Mouse (Mus musculus): ENCODE results near the gene Chek2. TPM values are rescaled to one million over a fixed set of nuclear protein-coding genes. Genes with fewer than 3 reads are reported as not detected.
"Not testable (repeated sequence)": the region's sequence is repeated elsewhere in the genome, so short reads cannot be mapped to it uniquely, and the experiment has no call there.

The Chek2 gene
- polyA plus RNA-seq, 1 experiment from 2014 or later = 47.5 TPM

- under 1% methylated on average over 80 of the region's 80 CpGs for WGBS
- Histone ChIP-seq H3K9me3 (no peaks in the 10 kb centered on the region), H3K27ac (peak within 1 kb of the TSS; percentile 92), H3K4me1 (peaks cover 34% of the 10 kb centered on the region), H3K4me3 (peak within 1 kb of the TSS; percentile 83), H3K27me3 (ENCODE audit: poor library complexity, severe bottlenecking) (no peaks in the 10 kb centered on the region), H3K36me3 (replicated peaks) (peaks cover 33% of the 10 kb centered on the region)
- peak; percentile 99 for DNase-seq (ENCODE audit: extremely low spot score, low spot score)
These were observed 30.0 kb upstream of the Chek2 start, which contains the start of gene Ulk1 for GRCm38 (mm10) chr5:110809667-110810325. Gene Ulk1, minus strand, starts transcription at chr5:110810097.

DNA sequence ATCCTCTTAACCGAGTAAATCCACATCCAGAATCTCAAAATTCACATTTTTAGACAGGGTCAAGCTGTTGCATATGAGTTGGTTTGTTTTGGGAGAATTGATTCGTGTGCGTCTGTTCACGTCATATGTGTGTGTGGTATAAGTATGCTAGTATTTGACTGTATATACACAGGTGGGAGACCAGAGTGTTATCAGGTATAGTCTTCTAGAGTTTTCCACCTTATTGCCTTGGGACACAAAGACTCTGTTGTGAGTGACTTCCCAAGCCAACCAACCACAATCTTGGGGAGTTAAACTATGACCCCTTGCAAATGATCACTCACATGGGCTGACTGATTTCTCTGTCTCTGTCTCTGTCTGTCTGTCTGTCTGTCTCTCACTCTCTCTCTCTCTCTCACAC is 15.4 kb upstream of the Chek2 start:
- Histone ChIP-seq H3K4me1 (no peaks in the 10 kb centered on the region), H3K36me3 (replicated peaks) (0 out of 2 replicates have a peak, but pooled peaks cover 3% of the 10 kb centered on the region), H3K27ac (no peak overlapping the region), H3K9me3 (no peaks in the 10 kb centered on the region), H3K27me3 (ENCODE audit: poor library complexity, severe bottlenecking) (no peaks in the 10 kb centered on the region), H3K4me3 (no peak overlapping the region)
- 91% methylated on average over 4 of the region's 4 CpGs for WGBS
- no peak for DNase-seq (ENCODE audit: extremely low spot score, low spot score)

- Histone ChIP-seq H3K27ac (no peak overlapping the region), H3K4me3 (no peak overlapping the region), H3K27me3 (ENCODE audit: poor library complexity, severe bottlenecking) (no peaks in the 10 kb centered on the region), H3K9me3 (no peaks in the 10 kb centered on the region), H3K36me3 (replicated peaks) (peaks cover 8% of the 10 kb centered on the region), H3K4me1 (no peaks in the 10 kb centered on the region)
- DNase-seq (ENCODE audit: extremely low spot score, low spot score) = no peak
- 91% methylated on average over 8 of the region's 8 CpGs for WGBS
These were observed 12.8 kb upstream of the Chek2 start for GRCm38 (mm10) chr5:110826781-110827495.

DNA sequence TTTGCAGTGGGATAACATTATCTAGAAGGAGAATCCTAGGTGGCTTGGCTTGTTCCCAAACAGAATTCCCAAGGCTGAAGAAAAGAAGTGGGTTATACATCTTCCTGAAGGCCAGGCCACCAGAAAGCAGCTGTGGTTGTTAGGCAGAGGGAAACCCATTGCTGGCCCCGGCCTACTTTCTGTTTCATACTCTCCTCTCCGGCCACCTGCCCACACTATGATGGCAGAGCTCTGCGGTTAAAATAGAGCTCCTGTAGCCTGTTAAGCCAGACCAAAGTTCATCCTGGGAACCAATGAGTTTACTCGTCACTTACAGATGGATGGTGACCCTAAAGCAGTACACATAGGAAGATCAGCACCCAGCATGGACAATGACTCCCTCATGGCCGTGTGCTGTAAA is 12.2 kb upstream of the Chek2 start:
- no peak overlapping the region for H3K4me3 ChIP-seq
- WGBS = 93% methylated on average over 5 of the region's 5 CpGs
- no peak for DNase-seq (ENCODE audit: extremely low spot score, low spot score)
- no peaks in the 10 kb centered on the region for H3K9me3 ChIP-seq
- H3K4me1 ChIP-seq = no peaks in the 10 kb centered on the region
- H3K36me3 ChIP-seq (replicated peaks) = peaks cover 8% of the 10 kb centered on the region
- H3K27ac ChIP-seq = no peak overlapping the region
- no peaks in the 10 kb centered on the region for H3K27me3 ChIP-seq (ENCODE audit: poor library complexity, severe bottlenecking)

- Histone ChIP-seq H3K9me3 (no peaks in the 10 kb centered on the region), H3K4me3 (no peak overlapping the region), H3K36me3 (replicated peaks) (peaks cover 13% of the 10 kb centered on the region), H3K27me3 (ENCODE audit: poor library complexity, severe bottlenecking) (no peaks in the 10 kb centered on the region), H3K27ac (no peak overlapping the region), H3K4me1 (no peaks in the 10 kb centered on the region)
- DNase-seq (ENCODE audit: extremely low spot score, low spot score) = no peak
- WGBS = 86% methylated on average over 5 of the region's 5 CpGs
These were observed 8.6 kb upstream of the Chek2 start for GRCm38 (mm10) chr5:110831036-110831720.

- WGBS = 41% methylated on average over 3 of the region's 3 CpGs
- peaks cover 11% of the 10 kb centered on the region for H3K36me3 ChIP-seq (replicated peaks)
- no peaks in the 10 kb centered on the region for H3K27me3 ChIP-seq (ENCODE audit: poor library complexity, severe bottlenecking)
- H3K27ac ChIP-seq = no peak overlapping the region
- peaks cover 19% of the 10 kb centered on the region for H3K4me1 ChIP-seq
- DNase-seq (ENCODE audit: extremely low spot score, low spot score) = peak; percentile 33
- no peak overlapping the region for H3K4me3 ChIP-seq
- no peaks in the 10 kb centered on the region for H3K9me3 ChIP-seq
These were observed 3.8 kb upstream of the Chek2 start for GRCm38 (mm10) chr5:110835959-110836358.

- H3K27me3 ChIP-seq (ENCODE audit: poor library complexity, severe bottlenecking); DNase-seq (ENCODE audit: extremely low spot score, low spot score); H3K9me3 ChIP-seq; H3K27ac ChIP-seq; H3K4me3 ChIP-seq: not testable (repeated sequence)
- Histone ChIP-seq H3K36me3 (replicated peaks) (peaks cover 28% of the 10 kb centered on the region), H3K4me1 (peaks cover 24% of the 10 kb centered on the region)
- WGBS = 90% methylated on average over 5 of the region's 5 CpGs
These were observed 1.8 kb upstream of the Chek2 start for GRCm38 (mm10) chr5:110838016-110838415.

GRCm38 (mm10) chr5:110839038-110839677 is 621 bp upstream of the Chek2 start:
- Histone ChIP-seq H3K36me3 (replicated peaks) (peaks cover 33% of the 10 kb centered on the region), H3K4me3 (peak overlapping the region; percentile 74), H3K27ac (peak overlapping the region; percentile 87), H3K9me3 (no peaks in the 10 kb centered on the region), H3K27me3 (ENCODE audit: poor library complexity, severe bottlenecking) (no peaks in the 10 kb centered on the region), H3K4me1 (peaks cover 24% of the 10 kb centered on the region)
- no peak for DNase-seq (ENCODE audit: extremely low spot score, low spot score)
- WGBS = 8% methylated on average over 28 of the region's 28 CpGs

DNA sequence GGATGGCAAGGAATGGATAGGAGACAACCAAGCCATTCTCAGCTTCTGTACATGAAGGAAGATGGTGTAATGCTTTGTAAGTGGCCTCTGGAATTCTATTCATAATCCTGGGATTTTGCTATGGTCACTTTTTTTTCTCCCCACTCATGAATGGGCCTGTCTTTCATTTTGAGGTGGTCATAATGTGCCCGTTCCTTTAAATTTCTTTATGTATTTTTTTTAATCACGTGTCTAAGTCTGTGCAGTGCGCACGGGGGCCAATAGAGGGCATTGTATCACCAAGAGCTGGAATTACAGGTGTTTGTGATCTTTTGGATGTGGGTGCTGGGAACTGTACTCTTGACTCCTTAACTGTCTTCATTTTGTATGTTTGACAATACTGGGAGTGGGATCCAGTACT is 686 bp downstream of the Chek2 start:
- 11% methylated on average over 4 of the region's 4 CpGs for WGBS
- DNase-seq (ENCODE audit: extremely low spot score, low spot score) = peak; percentile 41
- peak overlapping the region; percentile 74 for H3K4me3 ChIP-seq

GRCm38 (mm10) chr5:110841046-110841862 is 1.5 kb downstream of the Chek2 start:
- WGBS = 90% methylated on average over 14 of the region's 14 CpGs
- peak overlapping the region; percentile 74 for H3K4me3 ChIP-seq
- peaks cover 24% of the 10 kb centered on the region for H3K4me1 ChIP-seq
- peaks cover 54% of the 10 kb centered on the region for H3K36me3 ChIP-seq (replicated peaks)
- 0 out of 2 replicates have a peak, but pooled peaks cover 6% of the 10 kb centered on the region for H3K9me3 ChIP-seq
- DNase-seq (ENCODE audit: extremely low spot score, low spot score) = no peak
- no peak overlapping the region for H3K27ac ChIP-seq
- H3K27me3 ChIP-seq (ENCODE audit: poor library complexity, severe bottlenecking) = no peaks in the 10 kb centered on the region

More for the DNA sequence above, 686 bp downstream of the Chek2 start:
- H3K27me3 ChIP-seq (ENCODE audit: poor library complexity, severe bottlenecking) = no peaks in the 10 kb centered on the region
- H3K9me3 ChIP-seq = 0 out of 2 replicates have a peak, but pooled peaks cover 5% of the 10 kb centered on the region
- peaks cover 24% of the 10 kb centered on the region for H3K4me1 ChIP-seq
- H3K36me3 ChIP-seq (replicated peaks) = peaks cover 46% of the 10 kb centered on the region
- peak overlapping the region; percentile 87 for H3K27ac ChIP-seq

DNA sequence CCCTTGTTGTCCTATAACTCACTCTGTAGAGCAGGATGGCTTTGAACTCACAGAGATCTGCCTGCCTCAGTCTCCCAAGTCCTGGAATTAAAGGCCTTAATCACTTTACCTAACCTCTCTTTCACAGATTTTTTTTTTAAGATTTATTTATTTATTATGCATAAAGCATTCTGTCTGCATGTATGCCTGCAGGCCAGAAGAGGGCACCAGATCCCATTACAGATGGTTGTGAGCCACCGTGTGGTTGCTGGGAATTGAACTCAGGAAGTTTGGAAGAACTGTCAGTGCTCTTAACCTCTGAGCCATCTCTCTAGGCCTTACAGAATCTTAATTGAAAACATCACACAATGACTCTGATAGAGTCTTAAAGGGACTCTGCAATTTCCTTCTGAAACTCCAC is 13.2 kb downstream of the Chek2 start:
- peaks cover 91% of the 10 kb centered on the region for H3K36me3 ChIP-seq (replicated peaks)

DNA sequence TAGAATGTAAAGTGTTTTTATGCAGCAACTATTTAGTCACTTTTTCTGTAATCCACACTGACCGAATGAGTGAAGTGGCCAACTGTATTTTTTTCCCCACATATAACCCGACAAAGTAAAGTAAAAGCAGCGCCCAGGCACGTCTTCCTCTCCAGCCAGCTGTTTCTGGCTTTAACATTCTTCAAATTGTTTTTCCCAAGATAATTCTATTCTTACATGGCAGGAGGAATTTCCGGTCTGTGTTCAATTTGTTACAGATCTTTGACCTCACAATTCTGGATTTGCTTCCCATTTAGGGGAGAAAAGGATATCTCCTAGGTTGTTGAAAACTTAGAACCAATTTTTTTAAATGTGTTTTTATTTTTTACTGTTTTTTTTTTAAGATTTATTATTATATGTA is 17.3 kb downstream of the Chek2 start:
- no peak for DNase-seq (ENCODE audit: extremely low spot score, low spot score)
- peaks cover 90% of the 10 kb centered on the region for H3K36me3 ChIP-seq (replicated peaks)

More for the DNA sequence above, 13.2 kb downstream of the Chek2 start:
- WGBS = 83% methylated on average over 1 of the region's 1 CpGs
- DNase-seq (ENCODE audit: extremely low spot score, low spot score) = no peak
- Histone ChIP-seq H3K4me3 (no peak overlapping the region), H3K9me3 (no peaks in the 10 kb centered on the region; the same call in 1 of the 2 replicates), H3K4me1 (no peaks in the 10 kb centered on the region), H3K27me3 (ENCODE audit: poor library complexity, severe bottlenecking) (no peaks in the 10 kb centered on the region), H3K27ac (no peak overlapping the region)

More for the DNA sequence above, 17.3 kb downstream of the Chek2 start:
- Histone ChIP-seq H3K4me3 (no peak overlapping the region), H3K4me1 (0 out of 2 replicates have a peak, but pooled peaks cover 7% of the 10 kb centered on the region), H3K27me3 (ENCODE audit: poor library complexity, severe bottlenecking) (no peaks in the 10 kb centered on the region), H3K9me3 (no peaks in the 10 kb centered on the region; the same call in 1 of the 2 replicates), H3K27ac (no peak overlapping the region)
- 78% methylated on average over 5 of the region's 5 CpGs for WGBS
